In genomic region chr7:127478635-127479317, GRCm38 (mm10) we compare ENCODE assay signal across 1 mouse cellular context.
TF ChIP-seq lines count a peak whose summit lies in the region.

Fbrs (plus strand) TSS chr7:127479199.

TF ChIP-seq in CH12.LX, 34 proteins besides CTCF, POLR2A, EP300 and RAD21 (continued from another document):
- TF ChIP-seq ZC3H11A (IDR thresholded peaks at IDR 0.05; ENCODE audit: low read depth, low read length) (no peak), USF2 (conservative IDR thresholded peaks at IDR 0.05; ENCODE audit: low read depth, low read length) (0 out of 2 replicates have a peak, but pooled peaks have one; percentile 29), UBTF (IDR thresholded peaks at IDR 0.05; ENCODE audit: low read depth, low read length) (peak; percentile 42; the same call in 1 of the 2 replicates), SIN3A (IDR thresholded peaks at IDR 0.05; ENCODE audit: low read length) (peak; percentile 13; the same call in 1 of the 2 replicates)
